Mouse (Mus musculus) urinary bladder, postnatal 10 days (tissue): ENCODE measurements around the gene Gprin3.
"Not testable (repeated sequence)": the region's sequence is repeated elsewhere in the genome, so short reads cannot be mapped to it uniquely, and the experiment has no call there.

Source experiments
- DNase-seq: peaks from one replicate; pipeline ENCODE4 v3.0.0; 2022; ENCODE audit warnings: low spot score

Gene Gprin3

GRCm38 (mm10) chr6:59348673-59349072 lies 77.4 kb downstream of the Gprin3 start:
- DNase-seq = no peak

DNA sequence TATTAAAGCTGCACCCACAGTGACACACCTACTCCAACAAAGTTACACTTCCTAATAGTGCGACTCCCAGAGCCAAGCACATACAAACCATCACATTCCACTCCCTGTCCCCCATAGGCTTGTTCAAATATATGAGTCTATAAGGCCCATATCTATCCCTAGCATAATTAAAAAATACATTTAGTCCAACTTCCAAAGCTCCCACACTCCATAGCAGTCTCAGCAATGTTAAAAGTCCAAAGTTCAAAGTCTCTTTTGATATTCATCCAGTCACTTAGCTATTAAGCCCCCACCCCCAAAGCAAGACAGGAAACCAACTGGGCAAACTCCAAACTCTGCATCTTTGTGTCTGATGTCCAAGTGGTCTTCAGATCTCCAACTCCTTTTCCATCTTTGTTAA lies 84.9 kb downstream of the Gprin3 start:
- DNase-seq = no peak

- DNase-seq = no peak
Observed at GRCm38 (mm10) chr6:59328297-59328696, 97.8 kb downstream of the Gprin3 start.

DNA sequence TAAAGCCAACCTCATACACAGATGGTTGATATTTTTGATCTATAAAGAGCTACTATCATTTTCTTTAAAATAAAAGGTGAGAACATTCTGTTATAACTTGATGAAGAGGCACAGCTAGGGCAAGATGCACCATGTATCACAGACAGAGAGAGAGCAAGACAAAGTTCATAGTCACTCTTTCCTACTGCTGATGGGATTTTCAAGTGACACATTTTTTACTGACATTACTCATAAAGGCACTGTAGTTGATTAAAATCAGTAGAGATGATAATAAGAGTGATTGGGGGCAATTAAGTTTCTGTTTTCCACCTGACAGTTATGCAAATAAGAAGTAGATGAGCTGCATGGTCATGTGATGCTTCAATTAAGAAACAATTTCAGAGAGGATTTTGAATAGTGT lies 110.2 kb downstream of the Gprin3 start:
- no peak for DNase-seq

- no peak for DNase-seq
Observed at GRCm38 (mm10) chr6:59315090-59315489, 111.0 kb downstream of the Gprin3 start.

DNA sequence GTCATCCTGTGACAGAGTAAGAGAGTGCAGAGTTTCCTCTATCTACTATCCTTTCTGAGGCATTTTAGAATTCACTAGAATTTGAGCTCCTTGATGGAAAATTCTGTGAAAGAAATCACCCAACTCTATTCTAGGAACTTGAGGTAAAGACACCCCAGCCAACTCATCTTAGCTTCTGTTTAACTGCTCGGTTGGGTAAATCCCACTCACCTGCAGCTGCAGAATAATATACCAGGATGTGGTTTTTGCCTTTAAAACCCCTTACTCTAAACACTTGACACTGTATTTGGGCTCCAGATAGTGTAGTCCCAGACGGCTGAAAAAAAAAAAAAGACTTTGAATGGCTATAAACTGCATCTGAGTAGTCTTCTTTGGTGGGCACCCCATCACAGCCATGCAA lies 112.9 kb downstream of the Gprin3 start:
- no peak for DNase-seq

GRCm38 (mm10) chr6:59311241-59311640 lies 114.9 kb downstream of the Gprin3 start:
- DNase-seq = no peak

DNA sequence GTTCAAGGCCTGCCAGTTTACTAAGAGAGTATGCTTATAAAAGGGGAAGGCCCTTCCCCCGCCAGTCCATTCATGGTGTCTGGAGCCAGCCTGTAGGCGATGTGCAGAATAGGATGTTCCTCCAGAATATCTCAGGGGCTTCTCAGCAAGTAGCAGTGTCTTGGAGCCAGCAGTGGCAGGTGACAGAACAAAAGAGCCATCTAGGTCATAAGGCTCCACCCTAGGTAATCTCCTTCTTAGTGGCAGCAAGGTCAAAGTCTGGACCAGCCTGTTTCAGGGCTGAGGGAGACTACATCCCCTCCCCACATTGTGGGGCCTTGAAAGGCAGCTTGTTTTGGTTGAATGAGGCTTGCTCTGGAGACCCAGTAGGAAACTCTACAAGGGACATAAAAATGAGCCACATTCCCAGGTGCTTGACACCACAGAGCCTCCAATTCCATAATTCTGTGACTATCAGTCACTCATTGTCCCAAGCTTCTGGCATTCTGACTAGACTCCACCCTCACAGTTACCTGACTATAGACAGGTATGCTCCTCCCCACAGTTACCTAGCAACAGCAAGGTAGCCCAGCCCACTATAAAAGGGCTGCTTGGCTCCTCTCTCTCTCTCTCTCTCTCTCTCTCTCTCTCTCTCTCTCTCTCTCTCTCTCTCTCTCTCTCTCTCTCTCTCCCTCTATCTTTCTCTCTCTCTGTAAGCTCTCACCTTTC lies 121.7 kb downstream of the Gprin3 start:
- not testable (repeated sequence) for DNase-seq

DNA sequence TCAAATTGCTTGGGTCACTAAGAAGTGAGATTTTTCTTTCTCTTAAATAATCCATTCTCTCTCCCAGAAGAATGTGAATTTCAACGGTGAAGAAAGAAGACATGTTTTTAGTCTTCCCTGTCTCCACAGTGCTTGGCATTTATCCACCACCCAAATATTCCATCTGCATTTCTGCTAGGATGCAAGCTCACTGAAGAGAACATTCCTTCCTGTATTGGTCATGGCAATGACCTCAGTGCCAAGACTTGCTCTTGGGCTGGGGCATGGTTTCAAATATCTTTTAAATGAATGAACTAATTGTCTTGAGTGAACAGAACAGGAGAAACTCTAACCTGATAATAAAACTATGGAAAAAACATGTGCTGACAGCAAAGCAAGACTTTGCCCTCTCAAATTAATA lies 123.1 kb downstream of the Gprin3 start:
- DNase-seq = no peak
